Mouse (Mus musculus): Measurements from ENCODE around the gene Svs2. TPM values are rescaled to one million over a fixed set of nuclear protein-coding genes. Genes with fewer than 3 reads are reported as not detected.

Gene Svs2
- total RNA-seq, 2 experiments from 2014 or later, result not detected

Other genes starting within 250 kb of the Svs2 start
- gene Ywhab, start 243.5 kb downstream of the Svs2 start, total RNA-seq (2021), result 100 to 1,000 TPM; 252 to 298 TPM
- gene Pabpc1l, start 213.0 kb downstream of the Svs2 start, total RNA-seq (2021), result 1 to 10 TPM in 1 of 2 experiments, under 1 TPM in 1; 0.45 to 2.2 TPM
- gene Stk4, start 168.1 kb downstream of the Svs2 start, total RNA-seq (2021), result 10 to 100 TPM; 24.4 to 27.2 TPM
- 10 to 100 TPM; 37.2 to 52.7 TPM for gene Tomm34, start 167.3 kb downstream of the Svs2 start, total RNA-seq (2021)
- gene Kcns1, start 67.4 kb downstream of the Svs2 start, total RNA-seq (2021), result not detected
- gene Wfdc5, start 55.7 kb downstream of the Svs2 start, total RNA-seq (2021), result not detected
- under 1 TPM in 1 of 2 experiments, not detected in 1; 0.83 TPM for gene Wfdc12, start 47.9 kb downstream of the Svs2 start, total RNA-seq (2021)
- not detected for gene Wfdc15a, start 38.3 kb downstream of the Svs2 start, total RNA-seq (2021)
- gene Wfdc15b, start 16.8 kb downstream of the Svs2 start, total RNA-seq (2021), result not detected
- gene Svs3b, start 18.2 kb upstream of the Svs2 start, total RNA-seq (2021), result not detected
- gene Svs4, start 40.0 kb upstream of the Svs2 start, total RNA-seq (2021), result not detected
- not detected for gene Svs3a, start 50.8 kb upstream of the Svs2 start, total RNA-seq (2021)
- not detected for gene Svs6, start 78.3 kb upstream of the Svs2 start, total RNA-seq (2021)
- 1 to 10 TPM; 1.6 to 3.7 TPM for gene Svs5, start 94.3 kb upstream of the Svs2 start, total RNA-seq (2021)
- 10 to 100 TPM; 21.8 to 45.7 TPM for gene Slpi, start 150.6 kb upstream of the Svs2 start, total RNA-seq (2021)
- gene Rbpjl, start 164.7 kb upstream of the Svs2 start, total RNA-seq (2021), result not detected
- 1 to 10 TPM in 1 of 2 experiments, under 1 TPM in 1; 0.76 to 1.7 TPM for gene Matn4, start 166.7 kb upstream of the Svs2 start, total RNA-seq (2021)
- 100 to 1,000 TPM; 133 to 150 TPM for gene Sdc4, start 205.4 kb upstream of the Svs2 start, total RNA-seq (2021)
- gene Sys1, start 218.5 kb upstream of the Svs2 start, total RNA-seq (2021), result 10 to 100 TPM; 28.7 to 33.3 TPM
- gene Gm20458, start 222.5 kb upstream of the Svs2 start, total RNA-seq (2021), result 1 to 10 TPM in 1 of 2 experiments, not detected in 1; 5.7 TPM
- not detected for gene Trp53tg5, start 235.3 kb upstream of the Svs2 start, total RNA-seq (2021)
- gene Dbndd2, start 247.6 kb upstream of the Svs2 start, total RNA-seq (2021), result 10 to 100 TPM in 1 of 2 experiments, 1 to 10 TPM in 1; 7.6 to 20.9 TPM